Comparison of ENCODE assay signal across 7 mouse cellular contexts in genomic region chr2:73584645-73585346, GRCm38 (mm10). TPM values are rescaled to one million over a fixed set of nuclear protein-coding genes. Genes with fewer than 3 reads are reported as not detected.
A peak's percentile ranks its signal among the peaks of the same experiment; 100 is the strongest.
DNase-seq lines count a peak whose midpoint lies in the region; ATAC-seq and TF ChIP-seq lines count a peak whose summit lies in the region.

No protein-coding gene starts in this region.

- peak overlapping the region; percentile 56; the same call in 1 of the 2 replicates for H3K27ac ChIP-seq in hindbrain, postnatal 0 days
- no peak overlapping the region for H3K27ac ChIP-seq in limb, embryonic 11.5 days (replicated peaks; ENCODE audit: low read depth, low read length)
- H3K27ac ChIP-seq in midbrain, embryonic 12.5 days (replicated peaks): no peak overlapping the region
- 0 out of 2 replicates have a peak overlapping the region, but pooled peaks have one; percentile 9 for H3K27ac ChIP-seq in small intestine, adult 2 months (ENCODE audit: insufficient read depth, low read depth, low read length)

- TF ChIP-seq POLR2A in small intestine, adult 2 months (IDR thresholded peaks at IDR 0.05; ENCODE audit: low read depth, low read length): no peak

- WGBS in hindbrain, postnatal 0 days: 3% methylated on average over 17 of the region's 18 CpGs
- 4% methylated on average over 15 of the region's 18 CpGs for WGBS in limb, embryonic 11.5 days
- WGBS in midbrain, embryonic 12.5 days: 3% methylated on average over 18 of the region's 18 CpGs
- WGBS in small intestine, adult 2 months: 3% methylated on average over 17 of the region's 18 CpGs

- peak overlapping the region; percentile 25 for H3K9ac ChIP-seq in hindbrain, postnatal 0 days (replicated peaks; ENCODE audit: low read length)
- H3K9ac ChIP-seq in limb, embryonic 11.5 days (ENCODE audit: low read length): peak overlapping the region; percentile 28; the same call in 1 of the 2 replicates
- H3K9ac ChIP-seq in midbrain, embryonic 12.5 days (replicated peaks): peak overlapping the region; percentile 35; the same call in 1 of the 2 replicates

- no peaks in the 10 kb centered on the region for H3K9me3 ChIP-seq in hindbrain, postnatal 0 days (ENCODE audit: low read length)
- H3K9me3 ChIP-seq in limb, embryonic 11.5 days (ENCODE audit: control insufficient read depth, low read length): no peaks in the 10 kb centered on the region
- no peaks in the 10 kb centered on the region for H3K9me3 ChIP-seq in midbrain, embryonic 12.5 days

- peak; percentile 91 for ATAC-seq in hindbrain, postnatal 0 days
- peak; percentile 59; the same call in 1 of the 2 replicates for ATAC-seq in limb, embryonic 11.5 days (ENCODE audit: insufficient number of reproducible peaks, low FRiP score, low TSS enrichment, low read depth)
- ATAC-seq in midbrain, embryonic 12.5 days (ENCODE audit: low FRiP score, low read depth): peak; percentile 90

- peak; percentile 74 to 87 for DNase-seq in adrenal gland, adult (ENCODE audit: inconsistent age in 2 of 2, low spot score in 1 of 2)
- DNase-seq in cerebellum, postnatal 25 days: peak; percentile 69 to 84
- peak; percentile 80 for DNase-seq in gastrocnemius, postnatal 10 days
- DNase-seq in hindbrain, postnatal 0 days (ENCODE audit: low spot score): peak; percentile 92
- peak; percentile 91 for DNase-seq in limb, embryonic 11.5 days (ENCODE audit: low spot score)

- H3K27me3 ChIP-seq in hindbrain, postnatal 0 days (ENCODE audit: insufficient read depth, low read length): no peaks in the 10 kb centered on the region
- no peaks in the 10 kb centered on the region for H3K27me3 ChIP-seq in limb, embryonic 11.5 days (ENCODE audit: control insufficient read depth, insufficient read depth, low read length)
- peaks cover 15% of the 10 kb centered on the region; the same call in 1 of the 2 replicates for H3K27me3 ChIP-seq in midbrain, embryonic 12.5 days
- no peaks in the 10 kb centered on the region for H3K27me3 ChIP-seq in small intestine, adult 2 months (ENCODE audit: control insufficient read depth, insufficient read depth, low read length)

- peak overlapping the region; percentile 42 for H3K4me3 ChIP-seq in hindbrain, postnatal 0 days (ENCODE audit: low read length)
- H3K4me3 ChIP-seq in limb, embryonic 11.5 days (ENCODE audit: low read depth, low read length): peak overlapping the region; percentile 24
- peak overlapping the region; percentile 43 for H3K4me3 ChIP-seq in midbrain, embryonic 12.5 days
- H3K4me3 ChIP-seq in small intestine, adult 2 months (ENCODE audit: low read depth, low read length): peak overlapping the region; percentile 69

- H3K4me2 ChIP-seq in hindbrain, postnatal 0 days (ENCODE audit: low read depth, low read length): peak overlapping the region; percentile 64
- peak overlapping the region; percentile 45 for H3K4me2 ChIP-seq in limb, embryonic 11.5 days (ENCODE audit: low read depth, severe bottlenecking)
- peak overlapping the region; percentile 60 for H3K4me2 ChIP-seq in midbrain, embryonic 12.5 days (replicated peaks)

- H3K36me3 ChIP-seq in hindbrain, postnatal 0 days (ENCODE audit: insufficient read depth, low read length): no peaks in the 10 kb centered on the region
- no peaks in the 10 kb centered on the region for H3K36me3 ChIP-seq in limb, embryonic 11.5 days (ENCODE audit: control insufficient read depth, insufficient read depth, low read length)
- no peaks in the 10 kb centered on the region for H3K36me3 ChIP-seq in midbrain, embryonic 12.5 days
- H3K36me3 ChIP-seq in small intestine, adult 2 months (ENCODE audit: control insufficient read depth, insufficient read depth, low read length): no peaks in the 10 kb centered on the region

- peaks cover 4% of the 10 kb centered on the region; the same call in 1 of the 2 replicates for H3K4me1 ChIP-seq in hindbrain, postnatal 0 days (ENCODE audit: insufficient read depth, low read length)
- no peaks in the 10 kb centered on the region for H3K4me1 ChIP-seq in limb, embryonic 11.5 days (ENCODE audit: control insufficient read depth, insufficient read depth, low read length)
- peaks cover 6% of the 10 kb centered on the region for H3K4me1 ChIP-seq in midbrain, embryonic 12.5 days
- H3K4me1 ChIP-seq in small intestine, adult 2 months (ENCODE audit: control insufficient read depth, insufficient read depth, insufficient read length, low read length): no peaks in the 10 kb centered on the region

- peak; percentile 72 for TF ChIP-seq CTCF in hindbrain, postnatal 0 days (IDR thresholded peaks at IDR 0.05; ENCODE audit: low read depth)
- peak; percentile 73 for TF ChIP-seq CTCF in small intestine, adult 2 months (IDR thresholded peaks at IDR 0.05; ENCODE audit: extremely low read depth, insufficient read length, insufficient replicate concordance, low read depth, low read length)

RNA-seq across cellular contexts. Expression of gene Chrna1, which starts 4.7 kb away (rescaled TPM):
- 10 to 100 TPM; 31.7 to 37.0 TPM for total RNA-seq in gastrocnemius, postnatal 10 days (2021)
- not detected in 2 replicates for total RNA-seq in hindbrain, postnatal 0 days (2014; rRNA removed)
- polyA plus RNA-seq in hindbrain, postnatal 0 days (2015; fragmentation: Nextera tagmentation; extraction: Ambion mirVana): 0.15 and 0.25 TPM in 2 replicates
- 2.9 and 3.5 TPM in 2 replicates for polyA plus RNA-seq in limb, embryonic 11.5 days (2014; fragmentation: Nextera tagmentation; extraction: Ambion mirVana)
- polyA plus RNA-seq in midbrain, embryonic 12.5 days (2016; fragmentation: Nextera tagmentation; extraction: Ambion mirVana): 0.18 and 0.35 TPM in 2 replicates
- polyA plus RNA-seq in small intestine, adult 2 months (2012; rRNA removed): not detected in 2 replicates

RNA-seq across cellular contexts. Expression of gene Wipf1, which starts 55.3 kb away (rescaled TPM):
- 10 to 100 TPM; 21.5 to 27.6 TPM for total RNA-seq in gastrocnemius, postnatal 10 days (2021)
- 2.4 and 3.0 TPM in 2 replicates for total RNA-seq in hindbrain, postnatal 0 days (2014; rRNA removed)
- polyA plus RNA-seq in hindbrain, postnatal 0 days (2015; fragmentation: Nextera tagmentation; extraction: Ambion mirVana): 2.6 TPM in 2 replicates
- 21.8 and 24.1 TPM in 2 replicates for polyA plus RNA-seq in limb, embryonic 11.5 days (2014; fragmentation: Nextera tagmentation; extraction: Ambion mirVana)
- polyA plus RNA-seq in midbrain, embryonic 12.5 days (2016; fragmentation: Nextera tagmentation; extraction: Ambion mirVana): 5.1 and 5.3 TPM in 2 replicates
- polyA plus RNA-seq in small intestine, adult 2 months (2012; rRNA removed): 8.5 and 18.9 TPM in 2 replicates

Comparison
In these comparisons a context has a peak if more than half of its experiments do, and no peak if none do; other contexts are left out.
1. H3K27ac ChIP-seq: peak in hindbrain, postnatal 0 days (single experiment) and small intestine, adult 2 months (single experiment); none in limb, embryonic 11.5 days (single experiment) and midbrain, embryonic 12.5 days (single experiment).
2. Peak in every context shown above with its lines, with median percentiles within 50 percentile points of each other: DNase-seq, ATAC-seq, H3K4me2 ChIP-seq, H3K4me3 ChIP-seq and H3K9ac ChIP-seq.